Comparison of ENCODE assay signal across 7 mouse cellular contexts in genomic region chr19:45560153-45560890, GRCm38 (mm10). TPM values are rescaled to one million over a fixed set of nuclear protein-coding genes. Genes with fewer than 3 reads are reported as not detected.
DNase-seq lines count a peak whose midpoint lies in the region; ATAC-seq lines count a peak whose summit lies in the region.

Poll (minus strand) TSS chr19:45560531.
Gm17018 (plus strand) TSS chr19:45560615.

- peak; percentile 85 for DNase-seq in adrenal gland, postnatal 25 days
- DNase-seq in embryonic facial prominence, embryonic 11.5 days (ENCODE audit: low spot score): peak; percentile 92
- peak; percentile 98 for DNase-seq in heart, adult 11 months
- peak; percentile 83 for DNase-seq in kidney, adult 18-20 months
- peak; percentile 92 for DNase-seq in midbrain, embryonic 14.5 days
- peak; percentile 65 to 76 for DNase-seq in spleen, adult 18-20 months

- no peaks in the 10 kb centered on the region for H3K4me1 ChIP-seq in embryonic facial prominence, embryonic 11.5 days (ENCODE audit: control insufficient read depth, insufficient read depth, low read length)
- peaks cover 26% of the 10 kb centered on the region for H3K4me1 ChIP-seq in limb, embryonic 12.5 days (replicated peaks)
- H3K4me1 ChIP-seq in midbrain, embryonic 14.5 days (ENCODE audit: control insufficient read depth, insufficient read depth, low read length): 0 out of 2 replicates have a peak, but pooled peaks cover 4% of the 10 kb centered on the region

- peak within 1 kb of the TSS; percentile 69 for H3K9ac ChIP-seq in embryonic facial prominence, embryonic 11.5 days (replicated peaks; ENCODE audit: low read length)
- peak within 1 kb of the TSS; percentile 75 for H3K9ac ChIP-seq in limb, embryonic 12.5 days (replicated peaks)
- peak within 1 kb of the TSS; percentile 80 for H3K9ac ChIP-seq in midbrain, embryonic 14.5 days (replicated peaks; ENCODE audit: low read length)

- WGBS in embryonic facial prominence, embryonic 11.5 days: under 1% methylated on average over 35 of the region's 35 CpGs
- under 1% methylated on average over 35 of the region's 35 CpGs for WGBS in limb, embryonic 12.5 days
- under 1% methylated on average over 35 of the region's 35 CpGs for WGBS in midbrain, embryonic 14.5 days

- ATAC-seq in embryonic facial prominence, embryonic 11.5 days (replicated peaks; ENCODE audit: insufficient number of reproducible peaks, low FRiP score, low TSS enrichment, low read depth): peak; percentile 68
- ATAC-seq in limb, embryonic 12.5 days (ENCODE audit: insufficient number of reproducible peaks, insufficient read depth, low FRiP score, low TSS enrichment, low read depth): peak; percentile 71
- peak; percentile 77 for ATAC-seq in midbrain, embryonic 14.5 days (ENCODE audit: low FRiP score, low TSS enrichment)

- no peaks in the 10 kb centered on the region for H3K27me3 ChIP-seq in embryonic facial prominence, embryonic 11.5 days (ENCODE audit: control insufficient read depth, insufficient read depth, low read length)
- H3K27me3 ChIP-seq in limb, embryonic 12.5 days: no peaks in the 10 kb centered on the region; the same call in 1 of the 2 replicates
- peaks cover 21% of the 10 kb centered on the region for H3K27me3 ChIP-seq in midbrain, embryonic 14.5 days (ENCODE audit: control insufficient read depth, insufficient read depth, low read length)

- no peaks in the 10 kb centered on the region for H3K36me3 ChIP-seq in embryonic facial prominence, embryonic 11.5 days (replicated peaks; ENCODE audit: control insufficient read depth, insufficient read depth, low read depth, low read length)
- H3K36me3 ChIP-seq in limb, embryonic 12.5 days: peaks cover 21% of the 10 kb centered on the region
- no peaks in the 10 kb centered on the region for H3K36me3 ChIP-seq in midbrain, embryonic 14.5 days (ENCODE audit: control insufficient read depth, insufficient read depth, low read length)

- H3K9me3 ChIP-seq in embryonic facial prominence, embryonic 11.5 days (replicated peaks; ENCODE audit: control insufficient read depth, low read length): no peaks in the 10 kb centered on the region
- no peaks in the 10 kb centered on the region for H3K9me3 ChIP-seq in limb, embryonic 12.5 days
- no peaks in the 10 kb centered on the region for H3K9me3 ChIP-seq in midbrain, embryonic 14.5 days (ENCODE audit: control insufficient read depth, low read length)

- H3K27ac ChIP-seq in embryonic facial prominence, embryonic 11.5 days (replicated peaks; ENCODE audit: low read depth, low read length): no peak within 1 kb of the TSS; the same call in 1 of the 2 replicates
- peak within 1 kb of the TSS; percentile 83 for H3K27ac ChIP-seq in limb, embryonic 12.5 days
- peak within 1 kb of the TSS; percentile 71 for H3K27ac ChIP-seq in midbrain, embryonic 14.5 days (replicated peaks; ENCODE audit: low read depth, low read length)

- peak within 1 kb of the TSS; percentile 74 for H3K4me2 ChIP-seq in embryonic facial prominence, embryonic 11.5 days (ENCODE audit: low read depth, low read length)
- H3K4me2 ChIP-seq in limb, embryonic 12.5 days: peak within 1 kb of the TSS; percentile 92
- H3K4me2 ChIP-seq in midbrain, embryonic 14.5 days (ENCODE audit: low read length): peak within 1 kb of the TSS; percentile 99

- peak within 1 kb of the TSS; percentile 70 for H3K4me3 ChIP-seq in embryonic facial prominence, embryonic 11.5 days (ENCODE audit: low read depth, low read length)
- H3K4me3 ChIP-seq in limb, embryonic 12.5 days (replicated peaks): peak within 1 kb of the TSS; percentile 75
- peak within 1 kb of the TSS; percentile 70 for H3K4me3 ChIP-seq in midbrain, embryonic 14.5 days (replicated peaks; ENCODE audit: low read depth, low read length)

RNA-seq across cellular contexts. Expression of gene Poll, which starts in this region (rescaled TPM):
- 12.4 and 15.5 TPM in 2 replicates for total RNA-seq in adrenal gland, postnatal 25 days (2021)
- polyA plus RNA-seq in embryonic facial prominence, embryonic 11.5 days (2014; fragmentation: Nextera tagmentation; extraction: Ambion mirVana): 15.3 and 18.2 TPM in 2 replicates
- polyA plus RNA-seq in limb, embryonic 12.5 days (2016; fragmentation: Nextera tagmentation; extraction: Ambion mirVana): 17.7 and 20.1 TPM in 2 replicates
- polyA plus RNA-seq in midbrain, embryonic 14.5 days (2014; fragmentation: Nextera tagmentation; extraction: Ambion mirVana): 11.9 and 14.2 TPM in 2 replicates

RNA-seq across cellular contexts. Expression of gene Gm17018, which starts in this region (rescaled TPM):
- 26.2 and 31.8 TPM in 2 replicates for total RNA-seq in adrenal gland, postnatal 25 days (2021)
- polyA plus RNA-seq in embryonic facial prominence, embryonic 11.5 days (2014; fragmentation: Nextera tagmentation; extraction: Ambion mirVana): 50.1 and 54.5 TPM in 2 replicates
- polyA plus RNA-seq in limb, embryonic 12.5 days (2016; fragmentation: Nextera tagmentation; extraction: Ambion mirVana): 50.5 and 53.7 TPM in 2 replicates
- 57.0 and 68.6 TPM in 2 replicates for polyA plus RNA-seq in midbrain, embryonic 14.5 days (2014; fragmentation: Nextera tagmentation; extraction: Ambion mirVana)
